Mouse (Mus musculus): ENCODE results near the gene Rpia. TPM values are rescaled to one million over a fixed set of nuclear protein-coding genes. Genes with fewer than 3 reads are reported as not detected.
"Not testable (repeated sequence)": the region's sequence is repeated elsewhere in the genome, so short reads cannot be mapped to it uniquely, and the experiment has no call there.

Rpia gene
- polyA plus RNA-seq (2016; fragmentation: Nextera tagmentation; extraction: Ambion mirVana) = 2.3 TPM in 2 replicates

DNA sequence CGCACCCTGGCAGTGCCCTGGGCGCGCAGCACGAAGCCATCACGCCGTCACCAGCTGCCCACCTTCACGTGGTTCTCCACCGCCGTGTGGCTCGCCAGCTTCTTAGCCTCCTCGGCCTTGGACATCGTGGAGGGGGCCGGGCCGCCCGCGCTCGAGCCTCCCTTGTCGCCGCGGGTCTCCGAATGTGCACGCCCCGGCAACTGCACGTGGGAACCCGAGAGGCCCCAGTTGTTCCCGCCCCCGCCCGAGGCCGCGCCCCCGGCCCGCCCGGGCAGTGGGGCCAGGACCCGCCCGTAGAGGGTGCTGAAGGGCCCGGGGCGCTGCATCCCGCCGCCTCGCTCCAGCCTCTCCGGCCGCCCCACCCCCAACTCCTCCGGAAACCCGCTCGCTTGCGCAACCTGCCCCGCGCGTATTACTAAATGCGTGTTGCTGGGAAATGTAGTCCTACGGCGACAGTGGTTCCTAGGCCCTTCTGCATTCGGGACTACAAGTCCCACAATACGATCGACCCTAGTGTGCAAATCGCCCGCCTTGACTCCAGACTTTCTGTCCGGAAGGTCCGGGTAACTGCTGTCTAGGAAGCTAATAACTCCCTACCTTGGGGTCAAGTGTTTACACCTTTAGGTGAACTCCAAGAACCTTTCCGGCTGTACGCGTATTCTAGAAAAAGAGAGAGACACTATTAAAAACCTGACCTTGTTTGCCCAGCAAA, at the start of gene Rpia:
Gene Rpia, minus strand, starts transcription at position 409 of the 712 bp plus-strand sequence.
- Histone ChIP-seq H3K27me3 (replicated peaks; ENCODE audit: low read depth, poor library complexity, severe bottlenecking) (no peaks in the 10 kb centered on the region), H3K9me3 (no peaks in the 10 kb centered on the region), H3K4me1 (peaks cover 21% of the 10 kb centered on the region), H3K36me3 (replicated peaks) (peaks cover 13% of the 10 kb centered on the region), H3K27ac (replicated peaks) (peak within 1 kb of the TSS; percentile 89), H3K4me3 (peak within 1 kb of the TSS; percentile 79)
- under 1% methylated on average over 62 of the region's 62 CpGs for WGBS
- DNase-seq (ENCODE audit: low spot score) = peak; percentile 98

DNA sequence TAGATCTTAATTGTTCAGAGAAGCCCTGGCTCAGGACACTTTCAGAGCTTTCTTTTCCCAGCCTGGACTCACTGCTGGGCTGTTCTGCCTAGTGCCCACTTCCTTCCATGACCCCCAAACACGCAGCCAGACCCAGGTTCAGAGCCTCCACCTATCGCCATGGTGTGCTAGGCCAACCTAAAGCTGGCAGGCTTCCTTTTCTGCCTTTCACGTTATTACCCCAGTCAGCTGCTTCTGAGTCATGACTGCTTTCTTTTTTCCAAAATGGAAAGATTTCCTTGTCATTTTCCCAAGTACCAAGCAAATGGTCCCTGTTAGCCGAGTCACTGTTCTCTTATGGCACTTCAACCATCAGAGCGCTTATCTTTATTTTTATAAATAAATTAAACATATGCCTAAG, 48.2 kb upstream of the Rpia start:
- H3K4me3 ChIP-seq = no peak overlapping the region
- no peaks in the 10 kb centered on the region for H3K9me3 ChIP-seq
- peaks cover 11% of the 10 kb centered on the region for H3K4me1 ChIP-seq
- no peaks in the 10 kb centered on the region for H3K36me3 ChIP-seq (replicated peaks)
- DNase-seq (ENCODE audit: low spot score) = no peak
- H3K27ac ChIP-seq (replicated peaks) = no peak overlapping the region
- no peaks in the 10 kb centered on the region for H3K27me3 ChIP-seq (replicated peaks; ENCODE audit: low read depth, poor library complexity, severe bottlenecking)
- 72% methylated on average over 5 of the region's 5 CpGs for WGBS

DNA sequence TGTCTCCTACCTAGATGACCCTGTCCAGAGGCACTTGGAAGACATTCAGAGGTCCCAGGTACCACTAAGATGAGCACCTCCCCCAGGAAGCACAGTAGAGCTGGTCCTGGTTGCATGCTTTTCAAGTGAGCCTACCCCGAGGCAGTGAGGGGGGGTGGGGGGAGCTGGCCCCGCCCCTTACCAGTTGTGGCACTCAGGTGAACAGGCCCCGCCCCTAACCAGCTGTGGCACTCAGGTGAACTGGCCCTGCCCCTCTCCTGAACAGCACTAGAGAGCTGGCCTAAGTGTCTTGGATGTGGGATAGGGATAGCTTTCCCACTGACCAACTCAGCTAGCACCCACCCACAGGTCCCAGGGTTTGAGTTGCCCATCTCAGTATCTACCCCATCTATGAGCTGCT, 46.5 kb upstream of the Rpia start:
- no peaks in the 10 kb centered on the region for H3K36me3 ChIP-seq (replicated peaks)
- H3K4me1 ChIP-seq = peaks cover 7% of the 10 kb centered on the region
- H3K4me3 ChIP-seq = no peak overlapping the region
- H3K9me3 ChIP-seq = no peaks in the 10 kb centered on the region
- no peak overlapping the region for H3K27ac ChIP-seq (replicated peaks)
- no peaks in the 10 kb centered on the region for H3K27me3 ChIP-seq (replicated peaks; ENCODE audit: low read depth, poor library complexity, severe bottlenecking)
- DNase-seq (ENCODE audit: low spot score) = no peak
- WGBS = 35% methylated on average over 3 of the region's 3 CpGs

DNA sequence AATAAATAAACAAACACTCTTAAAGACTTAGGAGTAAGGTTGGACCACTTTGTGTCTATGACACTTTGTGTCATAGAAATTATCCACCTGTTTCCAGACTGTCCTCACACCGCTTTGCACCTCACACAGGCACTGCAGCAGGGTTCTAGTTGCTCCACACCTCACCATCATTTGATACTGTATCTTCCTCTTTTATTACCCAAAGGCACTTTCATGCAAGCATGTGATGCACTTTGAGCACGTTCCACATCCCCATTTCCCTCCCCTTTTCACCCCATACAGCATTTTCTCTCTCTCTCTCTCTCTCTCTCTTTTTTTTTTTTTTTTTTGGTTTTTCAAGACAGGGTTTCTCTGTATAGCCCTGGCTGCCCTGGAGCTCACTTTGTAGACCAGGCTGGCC, 45.3 kb upstream of the Rpia start:
- H3K36me3 ChIP-seq (replicated peaks) = no peaks in the 10 kb centered on the region
- H3K4me1 ChIP-seq = no peaks in the 10 kb centered on the region
- H3K4me3 ChIP-seq = no peak overlapping the region
- H3K27me3 ChIP-seq (replicated peaks; ENCODE audit: low read depth, poor library complexity, severe bottlenecking) = no peaks in the 10 kb centered on the region
- H3K9me3 ChIP-seq = no peaks in the 10 kb centered on the region
- no peak overlapping the region for H3K27ac ChIP-seq (replicated peaks)
- no peak for DNase-seq (ENCODE audit: low spot score)
- WGBS = 87% methylated on average over 2 of the region's 2 CpGs

DNA sequence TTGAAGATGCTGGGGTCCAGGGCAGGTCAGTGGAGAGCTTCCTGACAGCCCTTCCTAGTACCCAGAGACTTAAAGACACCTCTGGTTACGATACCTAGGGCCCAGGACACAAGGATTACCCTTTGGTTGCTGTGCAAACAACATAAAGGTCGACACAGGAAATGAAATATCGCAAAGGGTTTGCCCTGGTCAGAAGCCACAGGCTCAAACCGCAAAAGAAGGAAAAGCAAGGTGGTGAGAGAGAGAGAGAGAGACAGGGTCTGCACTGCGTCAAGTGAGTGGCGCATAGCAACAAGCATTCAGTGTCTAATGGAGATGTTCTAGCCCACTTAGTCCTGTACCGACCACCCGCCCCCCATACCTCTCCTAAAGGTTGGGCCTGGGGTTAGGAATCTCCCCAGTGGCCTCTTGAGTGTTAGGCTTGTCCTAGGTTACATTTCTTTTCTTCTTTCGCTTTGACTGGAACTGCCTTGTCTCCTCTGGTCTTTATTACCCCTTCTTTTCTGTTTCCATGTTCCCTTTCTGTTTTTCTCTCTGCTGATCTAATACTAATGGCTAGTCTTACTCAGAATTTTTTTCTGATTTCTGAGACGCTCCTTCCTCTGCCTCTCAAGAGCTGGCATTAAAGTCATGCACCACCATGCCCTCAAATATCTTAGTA, 39.3 kb upstream of the Rpia start:
- 82% methylated on average over 10 of the region's 10 CpGs for WGBS

DNA sequence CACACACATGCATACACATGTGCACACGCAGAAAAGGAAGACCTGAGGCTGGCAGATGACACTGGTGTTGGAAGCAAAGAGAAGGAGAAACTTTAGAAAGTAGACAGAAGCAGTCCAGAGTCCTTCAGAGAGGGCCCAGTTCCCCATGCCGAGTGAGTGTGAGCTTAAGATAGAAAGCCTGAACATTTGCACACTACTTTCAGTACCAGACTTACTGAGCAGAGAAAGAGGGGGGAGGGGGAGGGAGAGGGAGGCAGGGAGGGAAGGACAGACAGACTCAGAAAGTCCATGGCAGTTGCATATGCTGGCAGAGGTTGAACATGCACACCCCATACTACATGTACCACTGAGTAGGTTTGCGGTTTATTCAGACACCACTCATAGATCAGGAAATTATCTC, 38.5 kb upstream of the Rpia start:
- Histone ChIP-seq H3K4me3 (no peak overlapping the region), H3K36me3 (replicated peaks) (no peaks in the 10 kb centered on the region), H3K9me3 (no peaks in the 10 kb centered on the region), H3K27ac (replicated peaks) (no peak overlapping the region), H3K4me1 (no peaks in the 10 kb centered on the region), H3K27me3 (replicated peaks; ENCODE audit: low read depth, poor library complexity, severe bottlenecking) (no peaks in the 10 kb centered on the region)
- no peak for DNase-seq (ENCODE audit: low spot score)
- WGBS = 85% methylated on average over 3 of the region's 3 CpGs

More for the DNA sequence above, 39.3 kb upstream of the Rpia start:
- H3K4me3 ChIP-seq = no peak overlapping the region
- no peaks in the 10 kb centered on the region for H3K36me3 ChIP-seq (replicated peaks)
- no peaks in the 10 kb centered on the region for H3K9me3 ChIP-seq
- H3K27me3 ChIP-seq (replicated peaks; ENCODE audit: low read depth, poor library complexity, severe bottlenecking) = no peaks in the 10 kb centered on the region
- H3K27ac ChIP-seq (replicated peaks) = no peak overlapping the region
- DNase-seq (ENCODE audit: low spot score) = no peak
- no peaks in the 10 kb centered on the region for H3K4me1 ChIP-seq

DNA sequence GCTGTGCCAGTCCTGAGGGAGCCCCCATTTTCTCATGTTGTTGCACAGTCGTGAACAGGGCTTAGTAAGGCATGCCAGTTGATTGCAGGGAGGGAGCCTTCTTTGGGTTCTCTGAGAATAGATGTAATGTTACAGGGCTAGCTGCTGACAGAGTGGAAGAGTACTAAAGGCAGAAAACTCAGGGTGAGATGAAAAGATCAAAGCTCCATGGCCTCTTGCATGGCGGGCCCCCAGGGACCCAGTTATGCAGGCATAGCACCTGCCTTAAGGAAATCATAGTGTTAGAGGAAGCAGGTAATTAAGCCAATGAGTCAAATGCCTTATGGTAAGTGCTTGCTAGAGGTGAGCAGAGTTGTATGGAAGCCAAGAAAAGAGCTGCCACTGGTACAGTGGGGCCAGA, 37.4 kb upstream of the Rpia start:
- Histone ChIP-seq H3K36me3 (replicated peaks) (no peaks in the 10 kb centered on the region), H3K4me3 (no peak overlapping the region), H3K27me3 (replicated peaks; ENCODE audit: low read depth, poor library complexity, severe bottlenecking) (no peaks in the 10 kb centered on the region), H3K4me1 (peaks cover 5% of the 10 kb centered on the region), H3K9me3 (no peaks in the 10 kb centered on the region), H3K27ac (replicated peaks) (no peak overlapping the region)
- 64% methylated on average over 2 of the region's 2 CpGs for WGBS
- no peak for DNase-seq (ENCODE audit: low spot score)

DNA sequence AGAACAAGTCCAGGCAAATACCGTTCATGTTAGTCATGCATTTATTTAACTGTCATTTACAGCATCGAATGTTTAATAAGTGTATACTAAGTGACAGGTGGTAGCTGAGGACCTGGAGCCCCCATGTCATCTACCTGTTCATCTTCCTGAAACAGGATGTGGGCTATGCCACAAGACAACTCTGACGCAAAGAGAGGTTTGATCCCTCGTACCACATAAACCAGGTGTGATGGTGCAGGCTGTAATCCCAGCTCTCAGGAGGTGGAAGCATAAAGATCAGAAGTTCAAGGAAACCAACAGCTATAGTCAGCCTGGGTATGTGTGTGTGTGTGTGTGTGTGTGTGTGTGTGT, 32.9 kb upstream of the Rpia start:
- peaks cover 11% of the 10 kb centered on the region for H3K4me1 ChIP-seq
- peak overlapping the region; percentile 60 for H3K4me3 ChIP-seq
- no peaks in the 10 kb centered on the region for H3K9me3 ChIP-seq
- WGBS = 48% methylated on average over 4 of the region's 4 CpGs
- no peaks in the 10 kb centered on the region for H3K27me3 ChIP-seq (replicated peaks; ENCODE audit: low read depth, poor library complexity, severe bottlenecking)
- DNase-seq (ENCODE audit: low spot score) = no peak
- H3K27ac ChIP-seq (replicated peaks) = peak overlapping the region; percentile 21; the same call in 1 of the 2 replicates
- no peaks in the 10 kb centered on the region for H3K36me3 ChIP-seq (replicated peaks)

DNA sequence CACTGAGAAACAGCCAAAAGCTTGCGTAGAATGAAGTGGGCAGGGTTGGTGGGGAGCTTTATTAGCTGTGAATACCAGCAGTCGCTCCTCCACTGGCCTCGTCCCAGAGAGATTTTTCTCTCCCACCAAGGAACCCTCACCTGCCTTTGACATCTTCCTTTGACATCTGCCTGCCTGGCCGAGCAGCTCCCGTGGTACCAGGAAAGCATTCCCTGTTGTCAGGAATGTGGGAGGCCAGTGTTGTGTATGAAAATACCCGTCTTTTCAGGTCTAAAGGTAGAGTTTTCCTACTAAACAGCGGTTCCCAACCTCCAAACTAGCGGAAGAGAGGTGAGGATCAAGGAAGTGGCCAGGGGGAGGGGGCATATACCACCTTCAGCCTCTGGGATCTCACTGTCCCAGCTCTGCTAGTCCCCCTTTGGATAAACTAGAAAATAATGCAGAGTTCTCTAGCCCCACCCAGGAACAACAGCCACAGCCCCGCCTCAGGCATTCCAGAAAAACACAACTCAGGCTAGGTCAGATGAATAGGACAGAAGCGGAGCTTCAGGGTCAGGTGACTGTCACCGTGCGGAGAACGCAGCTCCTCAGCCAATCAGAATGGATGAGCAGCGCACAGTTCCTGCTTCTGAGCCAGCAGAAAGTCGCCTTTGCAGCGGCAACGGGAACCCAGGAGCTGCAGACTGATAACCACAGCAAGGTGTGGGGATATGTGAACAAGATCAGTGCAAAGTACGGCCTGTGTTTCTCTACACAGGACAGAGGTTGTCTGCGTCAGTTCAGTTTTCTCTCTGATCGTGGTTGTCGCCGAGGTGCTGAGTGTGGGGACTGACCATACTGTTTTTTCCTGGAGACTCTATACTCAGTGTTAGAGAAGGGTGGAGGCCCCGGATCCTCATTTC, 32.3 kb upstream of the Rpia start:
- Histone ChIP-seq H3K4me1 (peaks cover 11% of the 10 kb centered on the region), H3K27me3 (replicated peaks; ENCODE audit: low read depth, poor library complexity, severe bottlenecking) (no peaks in the 10 kb centered on the region), H3K4me3 (peak overlapping the region; percentile 60), H3K9me3 (no peaks in the 10 kb centered on the region), H3K27ac (replicated peaks) (peak overlapping the region; percentile 21), H3K36me3 (replicated peaks) (no peaks in the 10 kb centered on the region)
- peak; percentile 75 for DNase-seq (ENCODE audit: low spot score)
- WGBS = 12% methylated on average over 23 of the region's 23 CpGs

DNA sequence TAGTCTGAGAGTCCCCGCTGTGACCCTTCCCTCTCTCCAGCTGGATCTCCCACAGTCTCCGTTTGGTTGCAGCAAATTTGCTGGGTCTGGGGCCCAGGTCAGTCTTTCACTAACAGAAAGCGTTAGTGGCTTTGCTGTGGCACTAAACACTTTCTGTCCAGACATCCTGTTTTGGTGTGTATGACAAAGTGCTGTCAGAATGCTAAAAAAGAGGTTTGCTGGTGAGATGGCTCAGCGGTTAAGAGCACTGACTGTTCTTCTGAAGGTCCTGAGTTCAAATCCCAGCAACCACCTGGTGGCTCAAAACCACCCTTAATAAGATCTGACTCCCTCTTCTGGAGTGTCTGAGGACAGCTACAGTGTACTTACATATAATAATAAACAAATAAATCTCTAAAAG, 31.2 kb upstream of the Rpia start:
- H3K9me3 ChIP-seq; H3K36me3 ChIP-seq (replicated peaks); H3K27ac ChIP-seq (replicated peaks); DNase-seq (ENCODE audit: low spot score); H3K27me3 ChIP-seq (replicated peaks; ENCODE audit: low read depth, poor library complexity, severe bottlenecking); H3K4me3 ChIP-seq: not testable (repeated sequence)
- H3K4me1 ChIP-seq = peaks cover 11% of the 10 kb centered on the region
- WGBS = 73% methylated on average over 4 of the region's 4 CpGs

DNA sequence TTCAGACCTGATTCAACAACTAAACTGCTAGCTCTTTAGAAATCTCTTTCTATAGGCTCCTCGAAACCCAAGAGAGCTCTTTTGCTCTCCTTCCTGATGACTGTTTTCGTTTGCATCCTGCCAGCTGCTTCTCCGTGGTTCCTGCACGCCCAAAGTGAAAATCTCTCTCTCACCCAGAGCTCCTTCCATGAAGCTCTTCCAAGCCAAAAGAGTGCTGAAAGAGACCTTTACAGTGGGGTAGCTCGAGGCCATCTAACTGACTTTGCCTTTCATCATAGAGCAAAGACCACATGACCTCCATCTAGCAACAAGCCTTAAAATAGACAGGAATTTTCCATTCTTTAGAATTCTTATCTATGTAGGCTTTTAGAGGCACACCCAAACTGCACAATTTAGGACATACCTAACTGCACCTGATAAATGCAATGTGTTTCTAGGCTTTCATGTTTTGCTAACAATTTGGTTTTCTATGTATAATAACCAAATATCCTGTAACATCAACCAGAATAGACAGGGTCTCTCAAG, 30.4 kb upstream of the Rpia start:
- no peaks in the 10 kb centered on the region for H3K27me3 ChIP-seq (replicated peaks; ENCODE audit: low read depth, poor library complexity, severe bottlenecking)
- peaks cover 11% of the 10 kb centered on the region for H3K4me1 ChIP-seq
- H3K36me3 ChIP-seq (replicated peaks) = no peaks in the 10 kb centered on the region
- WGBS = 72% methylated on average over 5 of the region's 5 CpGs
- H3K27ac ChIP-seq (replicated peaks) = no peak overlapping the region
- no peak for DNase-seq (ENCODE audit: low spot score)
- no peaks in the 10 kb centered on the region for H3K9me3 ChIP-seq
- no peak overlapping the region for H3K4me3 ChIP-seq

DNA sequence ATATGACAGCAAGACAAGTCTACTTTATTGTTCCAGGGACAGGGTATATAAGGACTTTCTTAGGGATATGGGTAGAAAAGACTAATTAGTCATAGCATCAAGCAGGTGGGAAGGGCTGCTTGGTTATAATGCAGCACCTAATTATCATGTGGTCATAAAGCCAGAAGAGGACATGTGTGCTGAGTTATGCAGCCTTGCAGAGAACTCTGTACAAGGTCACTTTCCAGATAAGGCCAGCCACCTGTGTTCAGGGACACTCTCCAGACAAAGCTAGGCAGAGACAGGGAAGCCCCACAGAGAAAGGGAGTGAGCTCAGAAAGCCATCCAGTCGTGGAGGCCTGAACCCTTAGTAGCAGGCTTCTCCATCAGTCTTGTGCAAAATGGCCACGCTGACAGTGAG, 29.5 kb upstream of the Rpia start:
- Histone ChIP-seq H3K27ac (replicated peaks) (no peak overlapping the region), H3K9me3 (no peaks in the 10 kb centered on the region), H3K27me3 (replicated peaks; ENCODE audit: low read depth, poor library complexity, severe bottlenecking) (no peaks in the 10 kb centered on the region), H3K4me1 (peaks cover 11% of the 10 kb centered on the region), H3K4me3 (no peak overlapping the region), H3K36me3 (replicated peaks) (no peaks in the 10 kb centered on the region)
- 65% methylated on average over 2 of the region's 2 CpGs for WGBS
- DNase-seq (ENCODE audit: low spot score) = no peak
